Mouse (Mus musculus) activated CD4-positive, CD25-positive, alpha-beta regulatory T cell, adult 4 months (primary cell): ENCODE results near the gene Clic6. TPM values are rescaled to one million over a fixed set of nuclear protein-coding genes. Genes with fewer than 3 reads are reported as not detected.

Experiments
- ATAC-seq: one replicate; pipeline ENCODE4 v1.8.0; 2017
- polyA plus RNA-seq, 2 experiments: library from polyadenylated mRNA; unstranded; fragments of 100-300 nt; shearing (Covaris generic); gene quantifications; one replicate each; pipeline ENCODE4 v1.2.1; 2017

The Clic6 gene
- polyA plus RNA-seq, 2 experiments from 2014 or later: not detected

DNA sequence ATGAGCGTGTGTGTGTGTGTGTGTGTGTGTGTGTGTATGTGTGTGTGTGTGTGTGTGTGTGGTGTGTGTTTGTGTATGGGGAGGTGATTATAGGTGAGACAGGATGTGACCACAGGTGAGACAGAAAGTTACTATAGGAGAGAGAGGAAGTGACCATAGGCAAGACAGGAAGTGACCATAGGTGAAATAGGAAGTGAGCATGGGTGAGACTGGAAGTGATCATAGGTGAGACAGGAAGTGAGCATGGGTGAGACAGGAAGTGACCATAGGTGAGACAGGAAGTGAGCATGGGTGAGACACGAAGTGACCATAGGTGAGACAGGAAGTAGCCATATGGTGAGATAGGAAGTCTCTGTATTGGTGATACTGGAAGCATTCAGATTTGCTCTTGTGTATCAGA lies 49.7 kb downstream of the Clic6 start:
- ATAC-seq: no peak

DNA sequence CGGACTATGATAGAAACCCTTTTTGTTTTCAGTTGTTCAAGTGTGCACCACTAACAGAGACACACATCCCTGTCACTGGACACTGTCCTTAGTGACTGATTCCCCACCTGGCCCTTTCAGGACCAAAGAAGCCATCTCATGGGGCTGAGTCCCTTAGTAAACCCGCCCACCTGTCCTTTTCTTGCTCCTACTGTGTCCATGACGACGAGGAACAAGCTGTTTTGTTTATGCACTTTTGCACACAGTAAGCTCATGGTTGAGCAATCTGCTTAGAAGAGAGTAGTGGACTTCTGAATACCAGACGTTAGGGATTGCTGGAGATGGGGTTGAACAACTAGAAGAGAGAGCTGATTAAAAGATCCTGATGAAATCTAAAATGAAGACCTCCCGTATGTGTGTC lies 52.8 kb downstream of the Clic6 start:
- ATAC-seq: no peak

DNA sequence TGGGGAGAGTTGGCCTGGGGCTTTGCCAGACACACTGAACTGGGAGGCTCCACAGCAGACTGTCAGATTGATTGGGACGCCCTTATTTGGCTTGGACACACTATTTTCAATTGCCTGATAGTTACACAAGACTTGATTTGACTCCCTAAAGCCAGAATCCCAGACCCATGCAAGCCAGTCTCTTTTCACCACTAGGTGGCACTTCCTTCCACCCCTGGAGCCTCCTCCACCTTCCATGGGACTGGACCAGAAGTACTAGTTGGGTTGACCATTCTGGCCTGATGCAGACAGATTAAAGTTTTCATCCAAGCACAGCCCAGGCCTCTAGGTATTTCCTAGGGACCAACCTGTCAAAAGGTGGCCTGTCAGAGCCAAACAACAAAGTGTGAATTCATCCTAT lies 58.7 kb downstream of the Clic6 start:
- no peak for ATAC-seq

DNA sequence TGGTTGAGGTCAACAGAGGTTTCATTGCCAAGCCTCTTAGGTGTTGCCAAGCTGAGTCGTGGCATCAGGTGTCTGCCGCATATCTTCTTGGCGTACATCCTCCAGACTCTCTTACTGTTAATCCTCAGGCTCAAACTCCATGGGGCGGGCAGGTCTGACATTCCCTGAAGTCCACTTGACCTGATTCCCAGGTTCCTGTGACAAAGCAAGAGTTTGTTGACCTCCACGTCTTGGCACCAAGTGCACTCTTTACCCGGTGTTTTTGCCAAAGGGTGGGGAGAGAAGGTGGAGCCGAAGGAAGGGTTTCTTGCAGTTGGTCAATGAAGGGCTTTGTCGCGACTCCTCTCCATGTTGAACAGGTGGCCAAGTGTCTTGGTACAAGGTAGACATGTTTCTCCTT lies 63.1 kb downstream of the Clic6 start:
- no peak for ATAC-seq

DNA sequence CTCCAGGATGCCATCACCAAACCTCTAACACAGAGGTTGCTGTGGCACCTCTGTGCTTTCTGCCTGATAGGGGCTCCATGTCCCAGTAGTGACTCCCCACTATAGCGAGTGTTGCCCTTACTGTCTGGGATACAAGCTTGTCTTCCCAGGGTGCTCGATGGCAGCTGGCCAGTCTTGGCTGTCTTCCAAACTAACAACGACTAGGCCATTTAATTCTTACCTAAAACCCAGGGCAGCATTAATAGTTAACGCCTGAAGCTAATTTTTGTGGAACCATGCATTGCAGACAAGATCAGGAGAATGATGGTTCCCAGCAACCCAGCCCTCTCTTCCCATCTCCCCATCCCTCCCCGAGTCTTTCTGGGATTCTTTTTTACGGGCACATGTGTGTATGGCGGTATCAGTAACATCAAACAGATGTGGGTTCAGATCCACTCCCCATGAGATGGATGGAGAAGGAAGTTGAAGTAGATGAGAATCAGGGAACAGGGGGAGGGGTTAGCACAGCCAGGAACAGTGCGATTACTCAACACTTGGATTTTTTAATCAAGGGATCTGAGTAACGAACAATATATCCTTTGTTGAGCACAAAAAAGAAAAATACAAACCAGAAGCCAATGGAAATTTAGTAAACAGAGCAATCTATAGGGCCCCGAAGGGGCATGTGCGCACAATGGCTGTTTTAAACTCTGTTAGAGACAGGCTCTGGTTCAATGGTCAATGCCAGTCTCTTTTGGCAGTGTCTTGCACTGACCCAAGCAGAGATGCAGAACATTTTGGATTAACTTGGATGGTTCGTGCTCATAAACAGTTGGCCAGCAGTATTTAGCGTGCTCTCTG lies 66.0 kb downstream of the Clic6 start:
- no peak for ATAC-seq

DNA sequence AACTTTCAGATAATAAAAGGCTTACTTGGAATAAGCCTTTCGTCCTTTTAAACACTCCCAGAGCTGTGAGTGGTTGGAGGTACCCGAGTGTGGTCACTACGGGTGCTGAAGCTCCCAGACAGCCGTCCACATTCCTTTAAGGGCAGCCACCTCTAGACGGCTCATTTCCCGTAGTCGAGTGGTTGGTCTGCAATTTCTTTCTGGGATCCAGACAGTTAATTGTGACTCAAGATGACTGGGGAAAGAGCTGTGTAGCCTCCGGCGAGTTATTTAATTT lies 66.5 kb downstream of the Clic6 start:
- no peak for ATAC-seq

DNA sequence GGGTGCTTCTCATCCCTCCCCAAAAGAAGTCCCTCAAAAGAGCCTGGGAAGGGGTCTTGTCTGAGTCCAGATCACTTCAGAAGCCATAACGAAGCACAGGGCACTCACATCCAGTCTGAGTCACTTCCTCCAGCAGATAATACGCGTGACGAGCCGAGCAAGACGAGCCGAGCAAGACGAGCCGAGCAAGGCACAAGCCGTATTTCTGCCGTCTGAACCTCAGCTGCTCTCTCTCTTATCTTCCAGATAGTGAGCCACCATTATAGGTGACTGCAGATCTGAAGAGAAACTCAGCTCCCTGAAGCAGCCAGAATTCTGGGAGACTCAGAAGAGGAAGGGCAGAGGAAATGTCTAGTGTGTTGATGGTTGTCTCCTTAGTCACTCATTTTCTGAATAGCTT lies 67.3 kb downstream of the Clic6 start:
- ATAC-seq: no peak

DNA sequence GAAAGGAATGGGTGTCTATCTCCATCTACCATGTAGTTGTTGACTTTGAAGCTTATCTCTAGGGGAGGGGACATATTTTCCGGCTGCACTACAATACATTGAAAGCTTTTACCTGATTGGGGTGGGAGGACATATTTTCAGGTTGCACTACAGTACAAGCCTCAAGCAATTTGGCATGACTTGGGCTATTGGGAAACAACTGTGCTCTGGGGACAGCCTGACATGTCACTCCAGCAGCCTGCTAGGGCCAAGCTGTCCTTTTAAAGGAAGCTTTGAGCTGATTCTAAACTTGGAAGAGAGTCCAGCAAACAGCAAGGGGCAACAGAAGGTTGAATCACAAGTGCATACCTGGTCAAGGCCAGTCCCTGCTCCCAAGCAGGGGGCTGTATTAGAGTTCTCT lies 69.5 kb downstream of the Clic6 start:
- ATAC-seq: no peak

DNA sequence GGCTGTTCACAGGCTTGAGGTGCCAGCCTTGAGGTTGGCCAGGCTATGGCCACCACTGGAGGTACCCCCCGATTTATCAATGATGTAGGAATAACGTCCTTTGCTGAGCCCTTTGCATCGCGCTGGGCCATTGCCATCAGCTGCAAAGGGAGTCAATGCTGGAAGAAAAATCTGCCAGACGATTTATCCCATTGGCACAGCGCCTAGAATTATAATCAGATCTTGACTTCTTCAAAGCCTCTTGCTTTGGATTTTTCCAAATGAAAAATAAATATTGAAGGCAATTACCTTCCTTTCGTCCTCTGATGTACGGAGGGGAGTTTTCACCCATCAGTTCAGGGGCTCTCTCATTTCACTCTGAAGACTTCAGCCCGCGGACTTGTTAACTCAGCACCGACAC lies 79.8 kb downstream of the Clic6 start:
- no peak for ATAC-seq

DNA sequence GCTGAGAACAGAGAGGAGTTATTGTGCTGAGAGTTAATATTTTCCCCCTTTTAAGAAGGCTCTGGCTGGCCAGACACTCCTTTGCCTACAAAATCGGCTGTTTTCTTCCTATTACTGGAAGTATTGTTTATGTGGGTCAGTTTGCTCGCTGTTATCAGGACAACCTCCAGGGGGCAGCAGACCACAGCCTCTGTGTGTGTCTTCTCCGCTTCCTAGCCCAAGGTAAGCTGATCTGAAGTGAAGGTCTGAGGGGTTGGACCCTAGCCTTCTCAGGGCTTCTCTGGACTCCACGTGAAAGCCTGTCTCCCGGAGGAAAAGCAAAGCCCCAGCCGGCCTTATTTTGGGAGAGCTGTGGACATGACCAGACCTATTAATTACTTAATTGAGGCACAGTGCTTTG lies 80.2 kb downstream of the Clic6 start:
- ATAC-seq: peak; percentile 52

DNA sequence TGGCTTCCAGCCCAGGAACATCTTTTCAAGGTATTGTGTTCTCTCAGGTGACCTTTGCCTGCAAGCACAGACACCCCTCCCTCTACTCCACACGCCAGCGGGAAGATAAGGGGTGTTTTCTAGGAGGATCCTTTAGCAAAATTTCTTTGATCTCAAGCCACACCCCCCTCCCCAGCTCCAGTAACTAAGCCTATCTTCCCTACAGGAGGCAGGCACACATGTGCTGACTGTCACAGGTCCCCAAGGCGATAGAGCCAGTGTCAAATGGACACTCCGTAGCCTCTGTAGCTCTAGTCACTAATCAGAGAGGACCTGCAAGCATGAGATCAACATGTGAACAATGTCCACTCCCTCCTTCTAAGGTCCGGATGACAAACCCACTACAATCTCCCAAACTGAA lies 80.6 kb downstream of the Clic6 start:
- ATAC-seq: no peak

DNA sequence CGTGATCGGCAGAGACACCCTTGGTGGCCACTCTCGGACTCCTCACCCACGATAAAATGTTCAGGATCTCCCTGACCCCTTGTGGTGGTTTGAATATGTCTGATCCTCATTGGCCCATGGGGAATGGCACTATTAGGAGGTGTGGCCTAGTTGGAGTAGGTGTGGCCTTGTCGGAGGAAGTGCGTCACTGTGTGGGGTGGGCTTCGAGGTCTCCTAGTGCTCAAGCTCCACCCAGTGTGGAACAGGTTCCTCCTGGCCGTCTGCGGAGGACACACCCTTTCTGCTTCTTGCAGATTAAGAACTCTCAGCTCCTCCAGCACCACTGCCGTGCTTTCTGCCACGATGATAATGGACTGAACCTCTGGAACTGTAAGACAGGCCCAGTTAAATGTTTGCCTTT lies 85.7 kb downstream of the Clic6 start:
- no peak for ATAC-seq

DNA sequence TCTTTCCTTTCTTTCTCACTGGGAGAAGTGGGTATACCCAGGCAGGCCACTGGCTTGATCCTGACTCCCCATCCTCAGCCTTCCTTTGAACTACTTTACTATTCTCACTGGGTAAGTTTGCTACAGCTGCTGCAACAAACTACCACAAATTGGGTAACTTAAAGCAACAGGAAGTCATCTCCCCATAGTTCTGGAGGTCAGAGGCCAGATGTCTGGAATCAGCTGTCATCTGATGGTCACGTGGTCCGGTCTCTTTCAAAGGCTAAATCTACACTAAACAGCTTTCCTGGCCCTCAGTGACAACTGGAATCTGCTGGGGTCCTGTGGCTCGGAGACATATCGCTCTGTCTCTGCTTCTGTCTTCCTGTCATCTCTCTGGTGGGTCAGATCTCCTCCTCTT lies 87.7 kb downstream of the Clic6 start:
- ATAC-seq: no peak

DNA sequence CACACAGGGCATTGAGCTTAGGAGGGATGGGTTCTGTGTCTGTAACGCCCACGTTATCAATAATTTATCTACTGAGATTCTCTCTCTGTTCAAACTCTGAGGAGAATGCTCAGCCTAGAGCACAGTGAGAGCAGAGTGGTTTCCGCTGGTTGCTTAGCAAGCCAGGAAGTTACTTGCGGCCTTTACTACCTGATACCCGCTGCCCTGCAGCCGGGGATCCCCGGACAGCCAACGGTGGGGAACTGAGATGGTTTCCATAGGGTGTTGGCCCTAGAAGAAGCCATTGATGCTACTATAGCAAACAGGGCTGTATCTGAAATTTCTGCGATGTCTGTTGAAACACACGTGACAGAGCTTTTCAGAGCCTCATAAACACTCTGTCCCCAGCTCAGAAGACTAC lies 90.3 kb downstream of the Clic6 start:
- peak; percentile 72 for ATAC-seq

DNA sequence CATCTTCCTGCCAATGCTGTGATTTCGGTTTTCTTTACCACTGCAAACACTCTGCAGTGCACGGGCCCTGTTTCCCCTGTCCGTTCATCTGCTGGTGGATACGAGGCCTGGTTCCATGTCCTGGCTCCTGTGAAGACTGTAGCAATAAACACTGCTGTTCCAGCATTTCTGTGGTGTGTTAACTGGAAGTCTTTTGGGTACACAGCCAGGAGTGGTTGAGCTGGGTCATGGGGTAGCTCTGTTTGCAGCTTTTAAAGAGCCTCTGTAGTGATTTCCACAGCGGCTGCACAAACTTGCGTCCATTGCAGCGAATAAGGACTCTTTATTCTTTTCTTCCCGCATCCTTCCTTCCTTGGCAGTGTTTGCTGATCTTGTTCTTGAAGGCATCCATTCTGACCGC lies 91.8 kb downstream of the Clic6 start:
- ATAC-seq: no peak

DNA sequence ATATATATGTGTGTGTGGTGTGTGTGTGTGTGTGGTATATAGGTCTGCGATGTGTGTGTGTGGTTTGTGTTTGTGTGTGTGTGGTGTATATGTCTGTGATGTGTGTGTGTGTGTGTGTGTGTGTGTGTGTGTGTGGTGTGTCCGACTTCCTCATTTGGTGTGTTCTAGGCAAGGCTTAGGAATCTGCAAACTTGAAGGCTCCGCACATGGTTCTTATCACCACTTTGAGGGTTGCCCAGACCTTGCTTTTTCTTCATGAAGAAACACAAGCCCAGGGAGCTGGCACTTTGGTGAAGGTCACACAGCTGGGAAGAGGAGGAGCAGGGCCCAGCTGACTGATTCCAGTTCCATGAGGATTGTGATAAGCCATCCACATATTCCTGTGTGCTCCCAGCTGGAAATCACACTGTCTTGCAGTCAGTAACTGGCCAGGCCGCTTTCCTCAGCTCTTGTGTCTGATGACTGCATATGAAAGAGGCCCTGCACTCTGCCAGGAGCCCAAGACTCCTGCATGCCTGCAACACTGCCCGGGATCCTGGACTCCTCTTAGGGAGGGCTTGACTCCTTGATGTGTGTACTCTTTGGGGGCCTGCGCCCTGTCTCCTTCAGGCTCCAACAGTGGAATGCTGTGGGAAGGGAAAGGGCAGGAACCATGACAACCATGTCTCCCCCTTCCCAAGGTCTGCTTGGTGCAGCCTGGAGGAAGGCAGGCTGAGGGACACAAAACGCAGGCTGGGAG lies 93.5 kb downstream of the Clic6 start:
- no peak for ATAC-seq

DNA sequence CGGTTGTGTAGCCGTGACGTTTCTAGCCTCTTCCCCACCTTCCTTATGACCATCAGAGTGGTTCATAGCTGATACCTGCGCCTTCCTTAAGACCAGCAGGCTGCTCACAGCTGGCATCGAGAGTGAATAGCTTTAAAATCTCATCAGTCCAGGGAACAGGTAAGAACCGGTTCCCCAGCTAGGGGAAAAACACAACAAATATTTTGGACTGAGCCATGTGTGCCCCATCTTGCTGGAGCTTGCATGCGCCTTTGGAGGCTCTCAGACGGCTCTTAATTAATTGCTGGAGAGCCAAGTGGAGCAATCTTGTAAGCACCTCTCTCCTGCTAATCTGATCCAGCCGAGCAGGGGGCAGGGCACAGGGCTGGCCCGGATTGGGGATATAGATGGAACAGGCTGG lies 95.4 kb downstream of the Clic6 start:
- ATAC-seq: no peak

DNA sequence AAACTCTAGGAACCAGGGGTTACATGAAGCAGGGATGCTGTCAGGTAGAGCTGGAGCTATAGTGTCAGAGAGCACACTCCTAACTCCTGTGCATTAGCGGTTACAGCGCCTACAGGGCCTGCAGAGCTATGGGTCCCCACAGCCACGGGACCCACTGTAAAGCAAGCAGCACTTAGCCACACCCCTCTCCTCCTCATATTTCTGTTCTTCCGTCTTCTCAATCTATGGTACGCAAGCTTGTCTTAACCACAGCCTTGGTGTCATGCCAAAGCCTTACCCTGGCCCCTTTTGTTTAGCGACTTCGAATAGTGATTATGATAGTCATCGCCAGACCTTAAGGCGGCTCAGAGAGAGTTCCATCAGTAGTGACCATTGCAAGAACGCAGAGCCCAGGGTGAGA lies 96.2 kb downstream of the Clic6 start:
- ATAC-seq: no peak

DNA sequence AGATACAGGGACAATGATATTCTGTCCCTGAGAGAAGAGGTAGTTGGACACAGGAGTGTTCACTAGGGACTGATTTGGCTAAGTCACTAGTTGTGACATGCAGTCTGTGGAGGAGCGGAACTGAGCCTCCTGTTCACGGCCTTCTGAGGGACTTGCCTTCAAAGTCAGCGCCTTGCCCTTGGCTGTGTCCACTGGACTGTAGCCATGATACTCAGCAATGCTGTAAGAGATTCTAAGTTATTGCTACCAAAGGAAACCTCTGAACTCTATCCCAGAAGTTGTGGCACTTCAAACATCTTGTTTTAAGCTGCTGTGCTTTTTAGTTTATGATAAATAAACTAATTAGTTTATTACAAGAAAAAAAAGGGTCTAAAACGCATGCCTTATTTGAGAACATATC lies 102.3 kb downstream of the Clic6 start:
- no peak for ATAC-seq

Other genes with a start within 250 kb of the Clic6 start
- gene Kcne2, start 193.3 kb upstream of the Clic6 start, polyA plus RNA-seq: not detected
- 100 to 1,000 TPM; 121 to 124 TPM for gene Smim11, start 184.4 kb upstream of the Clic6 start, polyA plus RNA-seq
- not detected for gene Fam243, start 164.3 kb upstream of the Clic6 start, polyA plus RNA-seq
- not detected for gene Kcne1, start 126.3 kb upstream of the Clic6 start, polyA plus RNA-seq
- 1 to 10 TPM; 2.3 to 2.9 TPM for gene Rcan1, start 14.9 kb upstream of the Clic6 start, polyA plus RNA-seq